Mouse (Mus musculus): Measurements from ENCODE around the gene Krtap28-13.

Gene Krtap28-13

DNA sequence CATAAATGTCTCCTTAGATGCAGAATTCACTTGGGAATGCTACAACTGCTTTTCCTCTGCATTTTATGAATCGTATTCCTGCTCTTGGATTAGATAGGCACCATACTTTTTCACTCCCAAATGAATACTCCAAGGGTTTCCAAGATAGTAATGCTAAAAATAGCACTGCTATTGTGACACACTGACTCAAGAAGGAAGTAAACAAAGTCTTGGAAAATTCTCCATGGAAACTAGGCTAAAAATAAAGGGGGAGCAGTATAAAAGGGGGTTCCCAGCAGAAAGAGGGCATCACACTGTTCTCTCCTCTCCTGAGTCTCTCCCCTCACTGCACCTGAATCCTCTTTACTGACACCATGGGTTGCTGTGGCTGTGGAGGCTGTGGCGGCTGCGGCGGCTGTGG is at the start of gene Krtap28-13:
TSS of gene Krtap28-13 (plus strand) at position 288 of the 400 bp plus-strand sequence.
- no peak for DNase-seq (ENCODE audit: low spot score)

DNA sequence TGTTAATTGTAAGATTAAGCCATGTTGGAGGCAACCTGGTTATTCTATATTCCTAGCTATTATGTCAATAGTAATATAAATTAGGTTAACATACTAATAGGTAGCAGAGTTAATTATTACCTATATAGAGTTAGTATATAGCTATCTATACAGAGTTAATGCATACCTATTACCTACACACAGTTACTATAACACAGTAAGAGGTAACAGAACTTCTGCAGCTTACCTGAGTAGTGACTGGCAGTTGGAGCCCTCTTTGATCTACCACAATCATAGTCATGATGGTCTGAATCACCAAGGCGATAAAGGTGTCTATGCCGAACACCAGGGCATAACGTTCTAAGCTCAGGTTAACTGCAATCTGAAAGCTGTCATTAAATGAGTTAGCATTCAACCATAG is 46.3 kb upstream of the Krtap28-13 start:
- DNase-seq (ENCODE audit: low spot score), result no peak

DNA sequence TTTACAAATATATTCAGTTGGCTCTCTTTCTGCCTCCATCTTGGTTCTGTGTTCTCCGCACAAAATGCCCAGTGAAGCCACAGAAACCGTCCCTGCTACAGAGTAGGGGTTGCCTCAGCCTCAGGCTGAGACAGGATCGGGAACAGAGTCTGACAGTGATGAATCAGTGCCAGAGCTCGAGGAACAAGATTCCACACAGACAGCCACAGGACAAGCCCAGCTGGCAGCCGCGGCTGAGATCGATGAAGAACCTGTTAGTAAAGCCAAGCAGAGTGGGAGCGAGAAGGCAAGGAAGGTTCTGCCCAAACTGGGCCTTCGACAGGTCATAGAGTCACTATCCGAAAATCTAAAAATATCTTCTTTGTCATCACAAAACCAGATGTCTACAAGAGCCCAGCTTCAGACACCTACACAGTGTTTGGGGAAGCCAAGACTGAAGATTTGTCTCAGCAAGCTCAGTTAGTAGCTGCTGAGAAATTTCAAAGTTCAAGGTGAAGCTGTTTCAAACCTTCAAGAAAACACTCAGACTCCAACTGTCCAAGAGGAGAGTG is 45.3 kb upstream of the Krtap28-13 start:
- DNase-seq (ENCODE audit: low spot score), result no peak

DNA sequence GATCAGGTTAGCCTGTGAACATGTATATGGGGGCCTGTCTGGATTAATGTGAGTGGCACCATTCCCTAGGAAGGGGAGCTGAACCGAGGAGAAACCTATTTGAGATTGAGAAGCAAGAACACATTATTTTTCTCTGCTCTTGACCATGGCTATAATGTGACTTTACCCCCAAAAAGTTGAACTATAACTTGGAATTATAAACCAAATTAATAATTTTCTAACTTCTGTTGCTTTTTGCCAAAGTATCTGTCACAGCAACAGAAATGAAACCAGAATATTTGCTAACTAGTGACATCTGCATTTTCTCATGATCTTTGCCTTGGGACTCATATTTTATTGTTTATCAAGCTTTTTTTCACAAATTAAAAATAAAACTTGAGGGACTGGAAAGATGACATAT is 44.2 kb upstream of the Krtap28-13 start:
- no peak for DNase-seq (ENCODE audit: low spot score)

DNA sequence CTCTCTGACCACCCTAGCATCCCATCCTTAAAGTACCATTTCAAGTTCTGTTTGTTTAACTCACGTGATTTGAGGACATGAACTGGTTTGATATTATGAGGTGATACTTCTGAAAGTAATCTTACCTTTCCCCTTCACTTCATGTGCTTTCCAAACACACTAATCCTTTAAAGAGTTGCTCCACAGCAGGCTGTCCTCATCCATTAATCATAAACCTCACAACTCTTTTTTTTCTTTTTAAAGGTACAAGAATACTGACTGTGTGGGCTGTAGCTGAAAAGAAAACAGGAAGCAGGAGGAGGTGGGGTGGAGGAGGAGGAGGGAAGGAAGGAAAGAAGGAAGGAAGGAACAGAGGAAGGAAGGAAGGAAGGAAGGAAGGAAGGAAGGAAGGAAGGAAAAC is 28.8 kb upstream of the Krtap28-13 start:
- DNase-seq (ENCODE audit: low spot score), result no peak

DNA sequence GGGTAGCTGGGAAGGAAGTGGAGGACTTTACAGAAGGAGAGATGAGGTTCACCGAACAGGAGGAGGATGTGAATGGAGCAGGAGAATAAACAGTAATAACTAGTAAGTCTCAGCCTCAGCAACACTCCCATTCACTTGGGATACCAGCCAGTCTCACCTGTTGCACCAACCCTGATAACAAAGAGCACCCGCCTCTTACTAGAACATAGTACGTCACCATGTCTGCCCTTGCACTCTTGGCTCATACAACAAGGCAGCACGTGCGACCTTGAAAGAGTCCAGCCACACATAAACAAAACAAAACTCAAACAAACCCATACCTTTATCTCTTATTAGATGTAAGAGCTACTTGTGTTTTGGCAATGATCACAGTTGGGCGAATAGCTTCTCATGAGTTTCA is 28.2 kb upstream of the Krtap28-13 start:
- no peak for DNase-seq (ENCODE audit: low spot score)

DNA sequence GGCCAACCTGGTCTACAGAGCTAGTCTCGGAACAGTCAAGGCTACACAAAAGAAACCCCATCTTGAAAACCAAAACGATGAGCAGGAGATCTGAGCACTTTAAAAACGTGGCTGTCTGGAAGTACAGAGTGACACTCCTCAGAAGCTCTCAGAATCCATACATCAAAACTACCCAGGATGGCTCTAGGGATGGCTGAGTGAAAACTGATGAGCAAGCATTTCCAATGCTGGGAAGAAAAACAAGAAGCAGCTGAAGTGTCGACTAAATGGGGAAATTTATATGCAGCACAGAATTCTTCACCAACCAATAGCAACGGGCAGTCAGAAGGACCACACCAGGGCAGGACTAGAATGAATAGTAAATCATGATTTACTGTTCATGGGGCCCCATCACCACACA is 26.2 kb upstream of the Krtap28-13 start:
- no peak for DNase-seq (ENCODE audit: low spot score)

DNA sequence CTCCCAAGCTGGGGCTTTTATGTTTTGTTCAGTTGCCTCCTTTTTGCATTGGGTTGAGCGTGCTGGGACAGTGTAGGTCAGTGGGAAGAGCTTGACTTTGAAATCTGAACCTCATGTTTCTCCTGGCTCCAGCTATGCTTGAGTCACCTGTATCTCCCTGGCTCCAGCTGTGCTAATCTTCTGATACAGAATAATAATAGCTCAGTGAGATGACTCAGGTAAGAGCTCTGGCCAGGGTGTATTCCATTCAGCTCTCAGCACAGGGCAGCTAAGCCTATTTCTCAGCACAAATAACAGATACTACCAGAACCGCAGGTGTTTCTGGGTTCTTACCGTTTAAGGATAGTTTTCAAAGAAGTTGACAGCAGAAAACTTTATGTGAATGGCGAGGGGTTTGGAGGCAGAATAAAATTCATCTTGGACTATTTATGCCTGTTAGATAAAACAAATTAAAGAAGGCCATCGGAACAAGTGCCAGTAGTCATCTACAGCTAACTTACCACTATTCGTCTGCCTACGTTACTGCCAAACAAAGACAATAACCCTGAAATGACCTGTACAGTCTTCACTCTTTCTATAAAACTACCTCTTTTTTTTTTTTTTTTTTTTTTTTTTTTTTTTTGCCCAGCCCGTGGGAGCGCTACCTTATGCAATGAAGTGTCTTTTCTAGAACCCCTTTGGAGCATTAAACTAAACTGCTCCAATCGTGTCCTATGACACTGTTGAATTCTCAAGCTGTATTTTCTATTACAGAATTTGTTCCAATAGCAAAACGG is 23.6 kb upstream of the Krtap28-13 start:
- DNase-seq (ENCODE audit: low spot score), result no peak

DNA sequence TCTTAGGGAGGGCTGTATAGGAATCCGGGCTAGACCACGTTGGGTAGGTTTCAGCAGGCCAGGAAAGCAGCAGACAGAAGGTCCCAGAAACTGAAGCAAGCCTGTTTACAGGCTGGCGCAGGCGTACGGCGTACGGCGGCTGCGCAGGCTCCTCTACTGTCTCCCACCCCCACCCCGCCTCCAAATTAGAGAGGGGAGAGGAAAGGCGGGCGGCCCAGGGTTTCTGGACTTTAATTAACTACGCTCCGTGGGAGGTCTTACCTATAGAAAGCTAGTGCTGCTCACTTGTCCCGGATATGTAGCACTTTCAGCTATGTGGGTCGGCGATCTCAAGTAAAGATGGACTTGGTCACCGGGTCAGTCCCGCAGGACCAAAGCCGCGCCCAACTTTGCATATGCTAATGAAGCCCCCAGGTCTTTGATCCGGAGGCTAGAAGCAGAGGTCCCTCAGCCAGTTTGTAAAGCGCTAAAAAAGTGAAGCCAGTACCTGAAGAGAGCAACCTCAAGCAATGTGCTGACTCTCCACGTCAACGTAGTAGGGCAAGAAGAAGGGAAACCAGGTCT is 22.5 kb upstream of the Krtap28-13 start, which contains the start of gene Slc19a3:
TSS of gene Slc19a3 (minus strand) at position 340 of the 564 bp plus-strand sequence.
- no peak for DNase-seq (ENCODE audit: low spot score)

DNA sequence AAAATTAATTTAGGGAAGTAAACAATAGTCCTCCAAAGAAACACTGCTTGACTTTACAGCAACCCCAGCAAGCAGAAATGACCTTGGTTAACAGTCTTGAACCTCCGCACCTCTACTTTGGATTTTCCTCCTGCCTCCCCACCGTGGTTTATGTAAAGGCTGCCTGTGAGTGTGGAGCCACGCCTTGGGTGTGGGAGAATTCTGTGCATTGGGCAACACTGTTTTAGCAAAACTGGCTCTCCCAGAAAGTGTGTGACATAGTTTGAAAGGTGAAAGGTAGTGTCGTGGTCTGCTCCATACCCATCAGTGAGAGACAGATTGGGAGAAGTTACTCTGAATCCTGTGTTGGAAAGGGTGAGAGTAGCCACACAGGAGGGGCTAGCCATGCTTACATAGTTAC is 21.6 kb upstream of the Krtap28-13 start:
- DNase-seq (ENCODE audit: low spot score), result no peak

DNA sequence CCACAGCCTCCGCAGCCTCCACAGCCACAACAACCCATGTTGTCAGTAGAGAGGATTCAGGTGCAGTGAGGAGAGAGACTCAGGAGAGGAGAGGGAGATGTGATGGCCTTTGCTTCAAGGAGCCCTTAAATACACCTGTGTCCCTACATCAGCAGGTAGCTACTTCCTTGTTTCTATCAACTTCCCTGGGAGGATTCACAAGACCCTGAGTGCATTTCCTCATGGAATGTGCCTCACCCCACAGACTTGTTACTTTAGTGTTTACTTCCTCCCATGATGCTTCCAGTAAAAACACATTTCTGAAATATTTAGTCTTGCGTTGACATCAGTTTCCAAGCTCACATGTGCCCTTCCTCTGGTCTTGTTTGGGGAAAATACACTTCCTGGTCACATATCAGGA is 18.4 kb upstream of the Krtap28-13 start, which contains the start of gene Krtap28-10:
TSS of gene Krtap28-10 (minus strand) at position 101 of the 400 bp plus-strand sequence.
- DNase-seq (ENCODE audit: low spot score), result no peak

DNA sequence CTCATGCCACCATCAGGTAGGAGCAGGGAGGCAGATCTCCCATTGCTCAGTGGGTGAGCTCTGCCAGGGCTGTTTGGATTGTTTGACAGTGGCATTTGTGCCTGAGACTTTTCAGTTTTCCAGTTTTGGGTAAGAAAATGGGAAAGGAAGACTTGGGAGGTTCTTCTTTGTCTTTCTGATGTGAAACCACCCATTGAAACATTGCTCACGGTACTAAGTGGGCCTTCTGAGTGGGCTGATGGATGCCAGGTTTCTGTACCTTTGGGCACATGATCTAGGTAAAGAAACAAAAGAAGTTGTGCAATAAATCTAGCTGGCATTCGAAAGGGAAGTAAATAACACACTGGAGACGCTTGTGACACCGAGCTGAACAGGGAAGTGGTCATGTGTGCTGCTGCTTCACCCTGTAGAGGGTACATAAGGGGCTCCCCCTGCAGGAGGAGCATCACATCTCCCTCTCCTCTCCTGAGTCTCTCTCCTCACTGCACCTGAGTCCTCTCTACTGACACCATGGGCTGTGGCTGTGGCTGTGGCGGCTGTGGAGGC is 15.8 kb upstream of the Krtap28-13 start, which contains the start of gene Gm47969:
TSS of gene Gm47969 (plus strand) at position 51 of the 546 bp plus-strand sequence.
- DNase-seq (ENCODE audit: low spot score), result no peak

DNA sequence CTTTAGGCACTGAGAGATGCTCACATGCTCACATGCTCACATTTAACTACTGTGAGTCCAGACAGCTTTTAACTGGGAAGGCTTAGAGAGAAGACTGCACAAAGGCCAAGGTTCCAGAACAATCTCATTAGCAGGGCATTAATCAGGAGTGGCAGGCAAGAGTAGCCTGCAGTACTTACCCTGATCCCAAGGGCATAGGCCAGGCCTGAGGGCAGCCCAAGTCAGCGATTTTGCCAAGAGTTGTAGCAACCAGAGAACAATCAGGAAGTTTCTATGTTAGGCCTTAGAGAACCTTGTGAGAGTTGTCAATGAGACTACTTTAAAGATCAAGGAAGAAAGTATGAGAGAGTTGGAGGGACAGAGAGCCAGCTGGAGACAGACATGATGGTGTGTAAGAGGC is 2.2 kb upstream of the Krtap28-13 start:
- no peak for DNase-seq (ENCODE audit: low spot score)

DNA sequence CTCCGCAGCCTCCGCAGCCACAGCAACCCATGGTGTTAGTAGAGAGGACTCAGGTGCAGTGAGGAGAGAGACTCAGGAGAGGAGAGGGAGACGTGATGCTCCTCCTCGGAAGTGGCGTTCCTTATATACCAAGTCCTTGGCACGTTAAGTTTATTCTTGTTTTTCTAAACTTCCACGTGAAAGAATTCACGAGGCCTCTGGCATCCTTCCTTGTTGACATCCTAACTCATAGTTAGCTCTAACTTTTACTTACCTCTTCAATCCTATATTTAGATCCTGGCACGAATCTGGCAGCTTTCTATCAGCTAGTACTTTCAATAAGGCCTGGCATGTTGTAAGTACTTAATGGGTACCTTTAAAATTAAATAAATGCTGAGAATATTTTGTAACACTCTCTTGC is 1.5 kb upstream of the Krtap28-13 start, which contains the start of gene A030005K14Rik:
TSS of gene A030005K14Rik (minus strand) at position 101 of the 400 bp plus-strand sequence.
- no peak for DNase-seq (ENCODE audit: low spot score)

DNA sequence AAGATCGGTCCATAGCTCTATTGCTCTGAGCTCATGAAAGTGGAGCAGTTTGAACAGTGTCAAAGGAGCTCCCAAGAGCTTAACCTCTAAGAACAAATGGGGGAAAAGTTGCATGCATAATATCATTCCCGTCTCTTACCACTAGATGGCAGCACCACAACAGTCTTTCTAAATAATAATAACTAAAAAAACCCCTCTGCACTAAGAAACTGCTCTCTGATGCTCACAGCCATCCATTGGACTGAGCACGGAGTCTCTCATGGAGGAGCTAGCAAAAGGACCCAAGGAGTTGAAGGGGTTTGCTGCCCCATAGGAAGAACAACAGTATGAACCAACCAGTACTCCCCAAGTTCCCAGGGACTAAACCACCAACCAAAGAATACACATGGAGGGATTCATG is 4.1 kb downstream of the Krtap28-13 start:
- no peak for DNase-seq (ENCODE audit: low spot score)

DNA sequence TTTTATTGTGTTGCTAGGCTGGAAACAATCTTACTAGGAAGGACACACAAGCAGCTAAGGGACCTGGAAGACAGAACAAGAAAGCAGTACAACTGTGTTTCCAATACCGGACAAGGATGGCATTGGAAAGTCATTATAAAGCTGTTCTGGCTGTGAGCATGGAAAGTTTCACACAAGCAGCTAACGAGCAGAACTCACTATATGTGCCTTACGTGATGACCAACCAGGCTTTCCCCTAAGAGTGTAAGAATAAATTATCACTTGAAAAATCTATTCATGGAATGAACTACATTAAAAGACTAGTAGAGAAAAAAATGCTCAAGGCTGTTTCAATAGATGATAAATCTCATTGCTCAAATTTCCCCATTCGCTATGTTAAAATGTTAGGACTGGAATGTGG is 5.8 kb downstream of the Krtap28-13 start:
- DNase-seq (ENCODE audit: low spot score), result no peak

DNA sequence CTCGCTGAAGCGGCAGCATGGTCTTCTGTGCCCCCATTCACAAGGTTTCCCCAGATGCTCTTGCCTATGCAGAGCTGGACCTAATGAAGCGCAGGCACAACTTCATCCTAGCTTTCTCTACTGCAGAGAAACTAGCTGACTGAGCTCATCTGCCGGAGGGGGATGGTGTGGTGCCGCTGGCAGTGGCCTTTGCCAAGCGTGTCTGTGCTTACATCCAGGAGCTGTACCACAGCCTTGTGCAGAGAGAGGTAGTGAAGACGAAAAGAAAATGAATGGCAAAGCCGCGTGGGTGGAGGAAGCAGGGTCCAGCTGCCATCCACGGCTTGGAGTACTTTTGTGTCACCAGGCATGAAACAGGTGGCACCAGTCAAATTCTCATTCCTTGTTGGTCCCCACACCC is 6.5 kb downstream of the Krtap28-13 start:
- DNase-seq (ENCODE audit: low spot score), result no peak

DNA sequence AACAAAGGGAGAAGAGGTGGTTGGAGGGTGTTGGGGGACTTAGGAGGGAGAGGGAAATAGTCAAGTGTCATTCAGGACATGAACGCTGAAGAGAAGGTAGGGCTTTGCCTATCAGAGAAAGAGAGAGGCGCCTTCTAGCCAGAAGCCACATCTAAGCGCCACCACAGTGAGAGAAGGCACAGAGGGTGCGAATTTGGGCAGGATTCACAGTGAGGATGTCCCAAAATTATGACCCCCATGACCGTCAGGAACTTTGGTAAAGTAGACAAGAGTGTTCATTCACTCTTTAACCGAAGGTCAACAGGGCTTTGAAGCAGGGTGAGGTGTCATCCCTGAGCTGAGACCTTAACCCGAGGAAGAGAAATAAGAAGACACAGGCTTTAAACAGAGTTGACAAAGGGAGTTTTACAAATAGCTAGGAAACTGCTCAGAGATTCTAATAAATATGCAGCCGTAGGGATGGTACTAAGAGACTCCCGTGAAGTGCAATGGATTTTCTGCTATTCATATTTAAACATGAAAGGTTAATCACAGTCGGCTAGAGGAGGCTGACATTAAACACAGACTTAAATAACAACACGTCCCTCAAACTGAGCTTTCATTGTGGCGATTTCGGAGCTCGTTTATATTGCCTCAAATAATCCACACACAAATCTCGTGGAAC is 14.9 kb downstream of the Krtap28-13 start:
- DNase-seq (ENCODE audit: low spot score), result no peak

DNA sequence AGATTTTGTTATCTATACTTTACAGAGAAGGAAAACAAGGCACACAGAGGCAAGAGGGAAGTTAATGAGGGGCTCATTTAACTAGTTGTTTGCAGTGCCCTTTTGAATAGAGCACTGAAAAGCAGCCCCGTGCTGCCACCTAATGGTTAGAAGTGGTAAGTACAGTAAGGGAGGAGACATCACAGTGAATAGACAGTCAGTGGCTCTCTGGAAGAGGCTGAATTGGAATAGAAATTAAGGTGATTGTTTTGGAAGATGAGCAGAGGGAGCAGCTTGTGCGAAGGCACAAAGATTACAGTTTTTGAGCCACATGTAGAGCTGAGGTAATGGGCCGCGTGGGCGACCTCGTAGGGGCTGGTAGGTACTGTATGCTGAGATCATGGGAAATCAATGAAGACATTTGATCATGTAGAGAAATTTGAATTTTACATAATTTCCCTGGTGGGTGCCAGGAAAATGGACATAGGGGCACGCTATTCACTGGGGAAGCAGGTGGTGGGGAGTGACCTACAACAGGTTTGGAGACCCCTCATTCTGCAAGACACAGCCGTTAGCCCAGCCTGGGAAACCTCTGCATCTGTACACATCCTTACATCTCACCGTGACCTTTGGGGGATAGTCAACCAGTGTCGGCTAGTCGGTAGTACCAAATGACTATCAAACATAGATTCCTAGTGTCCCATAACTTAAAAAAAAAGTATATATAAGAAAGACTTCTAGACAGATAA is 15.6 kb downstream of the Krtap28-13 start:
- peak; percentile 8 for DNase-seq (ENCODE audit: low spot score)

DNA sequence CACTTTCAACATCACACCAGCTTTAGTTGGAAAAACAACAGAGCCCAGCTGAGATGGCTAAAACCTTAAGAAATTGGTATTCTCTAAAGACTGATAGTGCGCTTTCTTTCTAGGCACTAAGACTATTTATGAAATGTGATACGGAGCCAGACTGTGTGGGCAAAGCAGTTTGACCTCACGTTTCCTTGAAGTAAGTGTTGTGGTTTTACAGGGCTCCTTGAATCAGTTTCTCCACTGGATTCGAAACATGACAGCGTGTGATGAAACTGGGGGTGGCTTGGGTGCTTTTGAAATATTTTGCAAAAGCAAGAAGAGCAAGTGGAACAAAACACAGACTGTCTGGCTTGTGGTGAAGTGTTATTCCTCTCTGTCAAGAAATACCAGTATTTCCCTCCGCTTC is 16.3 kb downstream of the Krtap28-13 start:
- DNase-seq (ENCODE audit: low spot score), result no peak

DNA sequence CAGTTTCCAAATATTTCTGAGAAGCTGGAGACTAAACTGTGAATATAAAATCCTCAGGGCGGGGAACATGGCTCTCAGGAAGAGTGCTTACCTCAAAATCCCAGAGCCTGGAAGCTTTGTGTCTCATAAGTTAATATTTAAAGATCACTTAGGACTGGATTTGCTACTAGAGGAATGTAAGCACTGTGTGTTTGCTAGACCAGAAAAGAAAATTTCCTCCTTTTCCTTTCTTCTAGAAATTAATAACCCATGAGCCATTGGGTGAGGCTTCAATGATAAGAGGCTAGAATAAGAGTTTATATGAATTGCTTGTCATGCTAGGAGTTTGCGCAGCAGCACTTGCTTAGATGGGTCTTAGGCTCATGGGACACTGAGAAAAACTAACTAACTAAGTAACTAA is 24.1 kb downstream of the Krtap28-13 start:
- DNase-seq (ENCODE audit: low spot score), result no peak

DNA sequence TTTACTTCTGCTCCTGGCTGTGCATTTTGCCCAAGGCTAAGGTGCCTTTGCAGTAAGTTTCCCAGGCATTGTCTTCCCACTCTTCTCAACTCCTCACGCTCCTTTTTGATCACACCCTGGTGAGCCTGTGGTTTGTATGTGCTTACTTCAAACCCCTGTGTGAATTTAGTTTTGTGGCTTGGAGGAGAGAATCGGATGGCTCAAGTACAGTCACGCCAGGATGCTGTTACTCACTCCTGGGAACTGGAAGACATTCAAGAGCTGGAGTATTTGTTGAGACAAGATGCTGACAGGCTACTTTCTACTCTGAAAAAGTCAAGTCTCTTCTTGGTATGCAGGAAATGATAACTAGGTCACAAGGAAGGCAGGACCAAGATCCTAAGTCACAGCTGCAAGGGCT is 30.5 kb downstream of the Krtap28-13 start:
- no peak for DNase-seq (ENCODE audit: low spot score)
